Mouse (Mus musculus): Measurements from ENCODE around the gene Htr1f. TPM values are rescaled to one million over a fixed set of nuclear protein-coding genes. Genes with fewer than 3 reads are reported as not detected.
A peak's percentile ranks its signal among the peaks of the same experiment; 100 is the strongest.
"Not testable (repeated sequence)": the region's sequence is repeated elsewhere in the genome, so short reads cannot be mapped to it uniquely, and the experiment has no call there.

The Htr1f gene
- 0.28 and 0.29 TPM in 2 replicates for polyA plus RNA-seq (2016; fragmentation: Nextera tagmentation; extraction: Ambion mirVana)

DNA sequence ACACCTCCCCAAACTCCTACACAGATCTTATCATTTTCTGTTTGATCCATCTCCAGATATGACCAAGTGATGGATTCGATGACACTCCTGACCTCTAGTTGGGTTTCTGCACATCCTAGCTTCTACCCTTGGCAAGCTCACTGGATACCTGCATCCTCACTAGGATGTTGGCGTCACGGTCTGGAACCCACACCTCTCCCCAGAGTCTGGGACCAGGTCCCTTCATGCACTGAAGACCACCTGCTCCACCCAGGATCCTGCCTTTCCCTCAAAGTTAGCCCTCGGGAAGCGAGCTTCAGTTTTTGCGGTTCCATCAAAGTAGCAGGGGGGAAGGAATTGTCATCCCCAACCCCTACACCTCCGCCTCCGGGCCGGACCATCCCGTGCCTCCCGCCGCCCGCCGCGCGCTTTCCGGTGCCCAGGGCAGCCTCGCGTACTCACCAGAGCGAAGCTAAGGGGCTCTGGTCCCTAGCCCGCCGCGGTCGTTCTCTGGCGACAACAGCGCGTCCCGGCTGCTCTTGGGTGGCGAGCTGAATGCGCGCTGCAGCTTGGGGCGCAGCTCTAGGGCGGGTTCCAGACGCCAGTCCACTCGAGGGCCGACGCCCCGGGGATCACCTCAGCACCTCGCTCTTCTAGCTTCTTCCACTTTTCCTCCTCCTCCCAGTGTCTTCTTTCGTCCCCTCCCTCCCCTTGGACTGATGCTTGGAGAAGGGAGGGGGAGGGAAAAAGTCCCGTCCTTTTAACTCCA, at the start of gene Htr1f:
Gene Htr1f (minus strand): TSS at position 671 of the 748 bp plus-strand sequence.
- peak within 1 kb of the TSS; percentile 37 for H3K4me3 ChIP-seq
- H3K36me3 ChIP-seq, result no peaks in the 10 kb centered on the region
- H3K27ac ChIP-seq, result no peak within 1 kb of the TSS
- H3K9ac ChIP-seq, result peak within 1 kb of the TSS; percentile 41
- peak within 1 kb of the TSS; percentile 86 for H3K4me2 ChIP-seq (replicated peaks)
- H3K4me1 ChIP-seq, result peaks cover 6% of the 10 kb centered on the region; the same call in 1 of the 2 replicates
- no peaks in the 10 kb centered on the region for H3K9me3 ChIP-seq
- peak; percentile 87 for ATAC-seq (ENCODE audit: low FRiP score, low read depth)
- WGBS, result 4% methylated on average over 40 of the region's 41 CpGs
- H3K27me3 ChIP-seq (replicated peaks), result peaks cover 9% of the 10 kb centered on the region

DNA sequence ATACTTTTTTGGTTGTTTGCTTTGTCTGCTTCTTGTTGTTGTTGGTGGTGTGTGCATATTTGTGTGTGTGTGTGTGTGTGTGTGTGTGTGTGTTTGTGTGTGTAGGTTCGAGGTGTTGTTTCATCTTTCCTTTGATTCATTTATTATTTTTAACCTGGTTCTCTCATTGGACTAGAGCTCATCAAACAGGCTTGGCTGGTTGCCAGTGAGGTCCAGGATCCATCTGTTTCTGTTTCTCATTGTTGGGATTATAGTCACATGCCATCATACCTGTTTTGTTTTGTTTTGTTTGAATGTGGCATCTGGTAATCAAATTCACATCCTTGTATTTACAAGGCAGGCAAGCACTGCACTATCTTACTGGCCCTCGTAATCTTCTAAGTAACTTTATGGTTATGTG, 34.1 kb upstream of the Htr1f start:
- H3K9me3 ChIP-seq, result no peaks in the 10 kb centered on the region
- ATAC-seq (ENCODE audit: low FRiP score, low read depth), result no peak
- 85% methylated on average over 2 of the region's 2 CpGs for WGBS
- no peaks in the 10 kb centered on the region; the same call in 1 of the 2 replicates for H3K4me1 ChIP-seq
- H3K36me3 ChIP-seq, result no peaks in the 10 kb centered on the region
- H3K4me3 ChIP-seq, result no peak overlapping the region
- H3K9ac ChIP-seq, result no peak overlapping the region
- no peak overlapping the region for H3K4me2 ChIP-seq (replicated peaks)
- H3K27me3 ChIP-seq (replicated peaks), result no peaks in the 10 kb centered on the region
- no peak overlapping the region for H3K27ac ChIP-seq

DNA sequence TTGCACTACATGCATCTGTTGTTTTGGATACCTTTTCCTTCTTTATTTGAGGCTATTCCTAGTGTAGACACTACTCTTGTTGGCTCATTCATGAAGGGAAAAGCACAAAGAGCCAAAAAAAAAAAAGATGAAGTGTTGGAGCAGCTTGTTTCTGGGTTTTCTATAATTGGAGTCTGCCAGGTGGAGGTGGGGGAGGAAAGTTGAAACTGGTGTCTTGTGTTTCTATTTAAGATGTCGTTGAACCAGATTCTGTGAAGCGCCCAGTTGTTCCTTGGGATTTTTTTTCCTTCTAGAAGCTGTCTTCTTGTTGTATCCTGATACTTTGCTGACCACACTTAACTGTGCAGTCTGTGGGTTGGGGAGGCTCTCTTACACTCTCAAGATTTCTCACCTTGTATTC, 23.7 kb upstream of the Htr1f start:
- no peaks in the 10 kb centered on the region for H3K4me1 ChIP-seq
- 89% methylated on average over 2 of the region's 2 CpGs for WGBS
- no peak overlapping the region for H3K4me2 ChIP-seq (replicated peaks)
- H3K36me3 ChIP-seq, result no peaks in the 10 kb centered on the region
- H3K9me3 ChIP-seq, result no peaks in the 10 kb centered on the region
- H3K4me3 ChIP-seq, result no peak overlapping the region
- no peaks in the 10 kb centered on the region for H3K27me3 ChIP-seq (replicated peaks)
- no peak overlapping the region for H3K27ac ChIP-seq
- H3K9ac ChIP-seq, result no peak overlapping the region
- ATAC-seq (ENCODE audit: low FRiP score, low read depth), result no peak

DNA sequence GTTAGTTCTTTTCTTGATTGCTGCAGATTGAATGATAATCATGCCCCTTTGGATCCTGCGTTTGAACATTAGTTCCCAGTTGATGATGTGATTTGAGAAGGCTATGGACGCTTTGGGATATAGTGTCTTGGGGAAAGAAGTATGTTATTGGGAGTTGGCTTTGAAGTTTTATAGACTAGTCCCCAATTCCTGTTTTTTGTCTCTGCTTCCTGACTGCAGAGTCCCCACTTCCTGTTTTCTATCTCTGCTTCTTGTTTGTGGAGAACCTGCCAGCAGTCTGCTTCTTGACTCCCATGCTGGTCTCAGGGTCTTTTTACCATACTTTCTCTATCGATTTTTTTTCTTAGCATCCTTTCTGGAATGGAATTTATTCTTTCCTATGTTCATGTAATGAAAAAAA, 22.2 kb upstream of the Htr1f start:
- no peak overlapping the region for H3K4me3 ChIP-seq
- no peak overlapping the region for H3K27ac ChIP-seq
- H3K36me3 ChIP-seq, result no peaks in the 10 kb centered on the region
- H3K4me1 ChIP-seq, result no peaks in the 10 kb centered on the region
- no peaks in the 10 kb centered on the region for H3K9me3 ChIP-seq
- WGBS, result 86% methylated on average over 3 of the region's 3 CpGs
- no peaks in the 10 kb centered on the region for H3K27me3 ChIP-seq (replicated peaks)
- no peak overlapping the region for H3K4me2 ChIP-seq (replicated peaks)
- ATAC-seq (ENCODE audit: low FRiP score, low read depth), result no peak
- H3K9ac ChIP-seq, result no peak overlapping the region

DNA sequence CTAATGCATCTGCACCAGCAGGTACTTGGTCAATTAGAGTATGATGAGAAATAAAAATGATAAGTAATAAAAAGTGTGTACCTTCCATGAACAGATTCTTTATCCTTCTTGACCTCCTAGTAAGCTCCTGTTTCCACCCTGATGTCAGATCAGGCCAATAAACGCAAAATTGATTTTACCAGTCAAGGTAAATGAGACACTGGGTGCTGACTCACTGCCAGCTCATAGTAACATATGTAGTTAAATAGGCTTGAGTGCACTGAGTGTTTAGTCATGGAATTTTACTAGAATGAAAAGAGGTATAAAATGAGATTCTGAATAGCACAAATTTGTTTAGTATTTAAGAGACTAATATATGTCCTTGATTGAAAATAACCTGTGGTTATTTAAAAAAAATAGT, 6.6 kb upstream of the Htr1f start:
- no peaks in the 10 kb centered on the region for H3K9me3 ChIP-seq

DNA sequence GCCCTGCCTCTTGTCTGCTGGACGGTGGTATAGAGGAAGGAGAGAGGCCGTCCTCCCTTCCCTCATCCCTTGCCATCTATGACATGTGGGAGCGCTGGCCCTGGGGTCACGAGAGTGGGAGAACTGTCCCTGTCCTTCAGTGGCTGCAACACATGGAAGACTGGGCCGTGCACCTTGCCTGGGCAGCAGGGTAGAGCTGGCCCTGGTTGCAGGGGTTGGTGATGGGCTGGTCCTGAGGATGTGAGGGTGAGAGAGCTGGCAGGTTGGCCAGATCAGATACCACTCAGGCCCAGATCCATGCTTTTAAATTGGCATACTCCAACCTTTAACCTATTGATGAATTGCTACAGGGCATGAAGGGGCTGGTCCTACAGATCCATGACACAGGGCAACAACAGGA, 12.1 kb downstream of the Htr1f start:
- no peaks in the 10 kb centered on the region for H3K36me3 ChIP-seq
- H3K4me1 ChIP-seq, result no peaks in the 10 kb centered on the region
- no peak overlapping the region for H3K4me2 ChIP-seq (replicated peaks)
- H3K27ac ChIP-seq, result no peak overlapping the region
- H3K9me3 ChIP-seq, result no peaks in the 10 kb centered on the region
- 0 out of 2 replicates have a peak, but pooled peaks have one; percentile 37 for ATAC-seq (ENCODE audit: low FRiP score, low read depth)
- H3K9ac ChIP-seq, result no peak overlapping the region
- 86% methylated on average over 5 of the region's 5 CpGs for WGBS
- H3K4me3 ChIP-seq, result no peak overlapping the region
- H3K27me3 ChIP-seq (replicated peaks), result no peaks in the 10 kb centered on the region

More for the DNA sequence above, 6.6 kb upstream of the Htr1f start:
- ATAC-seq (ENCODE audit: low FRiP score, low read depth), result no peak
- 92% methylated on average over 1 of the region's 1 CpGs for WGBS
- no peaks in the 10 kb centered on the region for H3K36me3 ChIP-seq
- no peaks in the 10 kb centered on the region for H3K4me1 ChIP-seq
- H3K4me2 ChIP-seq (replicated peaks), result no peak overlapping the region
- H3K4me3 ChIP-seq, result no peak overlapping the region
- no peak overlapping the region for H3K27ac ChIP-seq
- no peak overlapping the region for H3K9ac ChIP-seq
- no peaks in the 10 kb centered on the region for H3K27me3 ChIP-seq (replicated peaks)

DNA sequence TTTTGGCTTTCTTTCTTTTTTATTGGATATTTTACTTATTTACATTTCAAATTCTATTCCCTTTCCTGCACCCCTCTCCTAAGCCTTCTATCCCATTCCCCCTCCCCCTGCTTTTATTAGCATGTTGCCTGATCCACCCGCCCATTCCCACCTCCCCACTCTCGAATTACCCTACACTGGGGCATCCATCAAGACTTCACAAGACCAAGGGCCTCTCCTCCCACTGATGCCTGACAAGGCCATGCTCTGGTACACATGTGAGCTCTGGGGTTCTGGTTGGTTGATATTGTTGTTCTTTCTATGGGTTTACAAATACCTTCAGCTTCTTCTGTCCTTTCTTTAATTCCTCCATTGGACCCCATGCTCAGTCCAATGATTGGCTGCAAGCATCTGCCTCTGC, 22.2 kb downstream of the Htr1f start:
- H3K9ac ChIP-seq, result no peak overlapping the region
- H3K9me3 ChIP-seq, result no peaks in the 10 kb centered on the region
- 27% methylated on average over 2 of the region's 2 CpGs for WGBS
- H3K4me3 ChIP-seq, result no peak overlapping the region
- no peaks in the 10 kb centered on the region for H3K27me3 ChIP-seq (replicated peaks)
- H3K4me1 ChIP-seq, result no peaks in the 10 kb centered on the region
- no peak for ATAC-seq (ENCODE audit: low FRiP score, low read depth)
- no peak overlapping the region for H3K4me2 ChIP-seq (replicated peaks)
- no peaks in the 10 kb centered on the region for H3K36me3 ChIP-seq
- no peak overlapping the region for H3K27ac ChIP-seq

DNA sequence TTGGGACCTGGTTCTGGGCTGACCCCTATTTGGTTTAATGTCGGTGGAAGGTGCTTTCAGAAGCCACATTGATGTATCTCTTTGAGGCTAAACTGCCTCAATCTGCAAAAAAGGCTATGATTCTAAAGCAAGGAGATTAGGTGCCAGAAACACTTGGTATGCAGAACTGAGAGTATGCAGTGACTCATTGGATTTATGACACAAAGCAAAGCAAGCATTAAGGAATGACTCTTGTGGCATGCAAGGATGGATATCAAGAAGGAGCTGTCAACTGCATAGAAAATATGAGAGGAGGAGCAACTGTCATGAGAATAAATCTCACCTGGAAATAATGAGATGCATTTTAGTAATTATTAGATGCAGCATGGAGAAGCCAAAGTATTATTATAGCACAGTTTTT, 35.8 kb downstream of the Htr1f start:
- H3K4me1 ChIP-seq, result no peaks in the 10 kb centered on the region; the same call in 1 of the 2 replicates
- no peak overlapping the region for H3K4me3 ChIP-seq
- 78% methylated on average over 1 of the region's 1 CpGs for WGBS
- ATAC-seq (ENCODE audit: low FRiP score, low read depth), result no peak
- H3K9me3 ChIP-seq, result no peaks in the 10 kb centered on the region
- no peak overlapping the region for H3K9ac ChIP-seq
- H3K4me2 ChIP-seq (replicated peaks), result no peak overlapping the region
- H3K36me3 ChIP-seq, result no peaks in the 10 kb centered on the region
- H3K27me3 ChIP-seq (replicated peaks), result no peaks in the 10 kb centered on the region
- H3K27ac ChIP-seq, result no peak overlapping the region

DNA sequence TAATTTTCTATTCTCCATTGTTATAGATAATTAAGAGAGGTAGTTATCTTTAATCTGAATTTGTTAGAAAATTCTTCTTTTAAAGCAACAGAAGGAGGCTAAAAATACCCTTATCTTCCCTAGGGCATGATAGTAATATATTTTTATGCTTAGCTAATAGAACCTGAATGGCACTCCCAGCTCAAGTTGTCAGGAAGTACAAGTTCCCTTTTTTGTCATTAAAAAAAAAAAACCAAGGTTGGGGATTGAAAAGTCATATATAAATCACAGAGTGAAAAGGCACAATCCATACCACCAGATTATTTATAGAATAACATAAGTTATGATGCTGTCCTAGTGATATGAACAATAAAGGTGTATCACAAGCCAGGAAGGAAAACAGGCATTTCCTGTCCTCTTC, 39.4 kb downstream of the Htr1f start:
- H3K9me3 ChIP-seq, result no peaks in the 10 kb centered on the region
- no peak overlapping the region for H3K4me2 ChIP-seq (replicated peaks)
- ATAC-seq (ENCODE audit: low FRiP score, low read depth), result no peak
- H3K27ac ChIP-seq, result no peak overlapping the region
- H3K27me3 ChIP-seq (replicated peaks), result no peaks in the 10 kb centered on the region
- H3K4me1 ChIP-seq, result no peaks in the 10 kb centered on the region; the same call in 1 of the 2 replicates
- no peaks in the 10 kb centered on the region for H3K36me3 ChIP-seq
- H3K9ac ChIP-seq, result no peak overlapping the region
- H3K4me3 ChIP-seq, result no peak overlapping the region

DNA sequence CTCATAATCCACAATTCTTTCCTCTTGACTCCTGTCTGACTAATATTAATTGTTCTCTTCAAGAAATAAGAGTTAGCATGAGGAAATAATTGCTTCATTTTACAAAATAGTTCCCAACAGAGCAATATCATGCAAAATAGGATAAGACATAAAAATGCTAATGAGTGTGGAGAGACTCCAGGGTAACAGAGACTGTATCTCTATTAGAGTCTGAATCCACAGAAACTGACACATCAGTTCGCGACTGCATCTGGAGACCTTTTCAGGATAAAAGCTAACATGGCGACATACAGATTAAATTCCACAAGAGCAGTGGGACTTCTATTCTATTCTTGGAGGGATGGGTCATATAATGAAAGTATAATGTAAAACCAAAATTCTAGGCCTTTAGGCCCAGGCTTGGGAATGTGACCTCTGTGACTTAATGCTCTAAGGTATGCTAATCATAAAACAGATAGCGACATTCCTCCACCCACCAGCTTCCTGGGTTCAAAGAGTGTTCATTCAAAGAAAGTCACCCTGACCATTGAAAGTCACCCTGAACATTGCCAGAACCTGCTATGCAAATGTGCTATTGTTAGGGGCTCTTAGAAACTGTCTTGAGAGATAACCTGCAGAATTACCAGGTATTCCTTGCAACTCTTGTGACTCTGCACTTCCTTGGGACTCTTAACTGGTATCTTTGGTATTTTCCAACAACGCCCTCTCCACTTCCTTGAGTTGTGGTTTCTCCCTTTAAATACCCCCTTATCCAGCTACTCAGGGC, 67.8 kb downstream of the Htr1f start:
- H3K4me2 ChIP-seq (replicated peaks); H3K9me3 ChIP-seq; H3K4me3 ChIP-seq; H3K27me3 ChIP-seq (replicated peaks); H3K27ac ChIP-seq; H3K9ac ChIP-seq; H3K4me1 ChIP-seq; H3K36me3 ChIP-seq; ATAC-seq (ENCODE audit: low FRiP score, low read depth): not testable (repeated sequence)
- 82% methylated on average over 5 of the region's 5 CpGs for WGBS

DNA sequence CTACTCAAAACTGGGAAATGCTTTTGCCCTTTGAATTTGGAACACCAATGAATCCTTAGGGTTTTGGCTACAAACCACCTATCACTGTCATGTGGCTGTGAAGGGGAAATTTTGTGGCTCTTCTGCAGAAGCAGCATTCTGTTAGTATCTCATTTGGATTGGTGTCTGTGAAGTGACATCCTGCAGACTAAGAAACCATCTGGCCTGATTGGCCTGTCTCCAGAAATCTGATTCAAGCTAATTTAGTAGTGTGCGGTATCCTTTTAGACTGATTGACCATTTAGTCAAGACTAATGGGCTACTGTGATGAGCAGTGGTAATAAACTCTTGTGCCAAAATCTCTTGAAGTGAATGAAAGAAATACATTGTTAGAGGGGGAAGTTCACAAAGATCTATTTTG, 76.0 kb downstream of the Htr1f start:
- no peaks in the 10 kb centered on the region for H3K27me3 ChIP-seq (replicated peaks)
- no peak overlapping the region for H3K4me3 ChIP-seq
- no peak overlapping the region for H3K4me2 ChIP-seq (replicated peaks)
- no peak for ATAC-seq (ENCODE audit: low FRiP score, low read depth)
- whole genome bisulfite sequencing, result 73% methylated on average over 1 of the region's 1 CpGs
- H3K9ac ChIP-seq, result no peak overlapping the region
- H3K36me3 ChIP-seq, result no peaks in the 10 kb centered on the region
- H3K27ac ChIP-seq, result no peak overlapping the region
- no peaks in the 10 kb centered on the region for H3K4me1 ChIP-seq
- H3K9me3 ChIP-seq, result no peaks in the 10 kb centered on the region

DNA sequence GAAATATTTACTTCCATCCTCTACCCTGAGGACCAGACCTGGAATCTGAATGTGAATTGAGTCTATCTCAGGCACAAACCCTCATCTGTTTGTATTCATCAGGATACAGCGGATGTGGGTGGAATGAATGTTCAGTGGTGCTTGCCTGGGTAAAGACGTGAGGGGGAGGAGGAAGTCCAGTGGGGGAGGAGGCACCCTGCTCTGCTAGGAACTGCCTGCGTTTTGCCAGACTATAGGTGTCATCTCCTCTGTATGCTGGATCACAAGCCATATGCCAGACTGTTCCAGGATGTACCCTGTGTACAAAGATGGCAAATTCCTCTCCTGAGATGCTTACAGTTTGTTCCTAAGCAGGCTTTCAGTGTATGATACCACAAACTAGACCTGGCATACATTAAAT, 83.3 kb downstream of the Htr1f start:
- Histone ChIP-seq H3K4me3 (no peak overlapping the region), H3K4me2 (replicated peaks) (no peak overlapping the region), H3K36me3 (no peaks in the 10 kb centered on the region), H3K27me3 (replicated peaks) (no peaks in the 10 kb centered on the region), H3K4me1 (no peaks in the 10 kb centered on the region), H3K9ac (no peak overlapping the region), H3K27ac (no peak overlapping the region), H3K9me3 (no peaks in the 10 kb centered on the region)
- 83% methylated on average over 3 of the region's 3 CpGs for WGBS
- no peak for ATAC-seq (ENCODE audit: low FRiP score, low read depth)

Measured in neural tube, embryonic 12.5 days (tissue).